In the genomic region with DNA sequence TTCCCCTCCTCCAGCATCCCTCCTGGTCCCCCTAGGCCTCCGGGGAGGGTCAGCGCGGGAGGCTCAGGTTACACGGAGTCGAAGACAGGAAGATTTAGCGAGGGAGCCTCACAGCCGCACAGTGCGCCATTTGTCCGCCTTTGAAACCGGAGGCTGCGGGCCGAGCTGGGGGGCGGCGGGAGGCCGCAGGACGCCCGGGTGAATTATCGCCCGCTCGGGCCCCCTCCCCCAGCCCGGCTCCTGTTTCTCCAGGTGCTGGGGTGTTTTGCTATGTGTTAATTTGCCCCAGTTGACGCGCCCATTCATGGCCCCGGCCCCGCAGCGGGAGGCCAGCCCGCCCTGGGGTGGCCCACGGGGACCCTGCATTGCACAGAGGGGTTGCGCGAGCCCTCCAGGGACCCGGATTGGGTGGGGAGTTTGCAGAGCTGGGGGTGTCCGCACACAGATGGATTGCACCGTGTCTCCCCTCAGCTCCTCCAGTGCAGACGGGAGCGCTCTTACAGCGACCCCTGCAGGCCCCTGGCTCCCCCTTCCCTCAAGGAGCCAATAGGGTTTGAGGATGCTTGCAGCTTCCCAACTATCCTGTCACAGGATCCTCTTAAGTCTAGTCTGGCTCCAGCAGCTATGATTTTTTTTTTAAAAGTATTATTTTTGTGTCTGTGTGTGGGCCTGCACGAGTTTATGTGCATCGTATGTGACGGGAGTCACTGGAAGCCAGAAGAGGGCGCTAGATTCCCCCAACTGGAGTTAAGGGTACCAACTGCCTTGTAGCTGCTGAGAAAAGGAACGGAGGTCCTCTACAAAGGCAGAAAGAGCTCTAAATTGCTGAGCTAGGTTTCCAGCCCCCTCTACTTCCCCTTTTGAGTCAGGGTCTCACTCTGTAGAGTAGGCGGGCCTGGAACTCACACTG, we compare ENCODE assay signal across 10 mouse cellular contexts. TPM values are rescaled to one million over a fixed set of nuclear protein-coding genes. Genes with fewer than 3 reads are reported as not detected.
A peak's percentile ranks its signal among the peaks of the same experiment; 100 is the strongest.
DNase-seq lines count a peak whose midpoint lies in the region; ATAC-seq lines count a peak whose summit lies in the region.
"Had no signal": no experiment of that assay in that cellular context is flagged by ENCODE, and none has a peak within 500 bp of the region (broad histone marks: within the 10 kb centered on the region; RNA-seq: fewer than 3 reads in every experiment).

No protein-coding gene starts in this region.

- peak overlapping the region; percentile 42; the same call in 1 of the 2 replicates for H3K27ac ChIP-seq in intestine, embryonic 15.5 days

- H3K4me1 ChIP-seq in intestine, embryonic 15.5 days (replicated peaks) = peaks cover 40% of the 10 kb centered on the region

- peak overlapping the region; percentile 38 for H3K4me3 ChIP-seq in intestine, embryonic 15.5 days (replicated peaks)
- H3K4me3 ChIP-seq: erythroblast, embryonic 14.5 days had no signal

- ATAC-seq in intestine, embryonic 15.5 days = peak; percentile 74
- 0 out of 2 replicates have a peak, but pooled peaks have one; percentile 24 for ATAC-seq in megakaryocyte progenitor cell, adult 5-6 weeks (replicated peaks; ENCODE audit: poor library complexity)

- 0 out of 2 replicates have a peak, but pooled peaks cover 3% of the 10 kb centered on the region for H3K9me3 ChIP-seq in intestine, embryonic 15.5 days

- H3K4me2 ChIP-seq in intestine, embryonic 15.5 days (replicated peaks) = peak overlapping the region; percentile 90

- 8% methylated on average over 42 of the region's 42 CpGs for WGBS in intestine, embryonic 15.5 days

- peak; percentile 10 for DNase-seq in adrenal gland, postnatal 25 days
- no peak for DNase-seq in adrenal gland, adult 2 months
- peak; percentile 19 for DNase-seq in urinary bladder, postnatal 25 days (ENCODE audit: low spot score)
- DNase-seq in urinary bladder, postnatal 36 days (ENCODE audit: low spot score in 2 of 2) = no peak
- peak; percentile 57 for DNase-seq in thymus, postnatal 14 days
- DNase-seq in cerebellum, adult 9-11 months = no peak

- peak overlapping the region; percentile 43 for H3K9ac ChIP-seq in intestine, embryonic 15.5 days

- H3K27me3 ChIP-seq in intestine, embryonic 15.5 days (replicated peaks) = no peaks in the 10 kb centered on the region

- no peaks in the 10 kb centered on the region for H3K36me3 ChIP-seq in intestine, embryonic 15.5 days

RNA-seq across cellular contexts. Expression of gene 1700122O11Rik, which starts 6.3 kb away (rescaled TPM):
- total RNA-seq in adrenal gland, postnatal 25 days (2021) = not detected in 2 replicates
- not detected for total RNA-seq in adrenal gland, adult 2 months (2021)
- not detected in 2 replicates for polyA plus RNA-seq in adrenal gland, adult 2 months (2012; rRNA removed)
- polyA plus RNA-seq in intestine, embryonic 15.5 days (2015; fragmentation: Nextera tagmentation; extraction: Ambion mirVana) = not detected in 2 replicates
- total RNA-seq in megakaryocyte progenitor cell, adult 5-6 weeks (2015) = not detected in 2 replicates
- total RNA-seq in megakaryocyte progenitor cell, adult 5-6 weeks (2017) = not detected in 2 replicates
- polyA plus RNA-seq: erythroblast, embryonic 14.5 days; spleen, adult 2 months had no signal

RNA-seq across cellular contexts. Expression of gene 1700067P10Rik, which starts 57.3 kb away (rescaled TPM):
- total RNA-seq in adrenal gland, postnatal 25 days (2021) = not detected in 2 replicates
- total RNA-seq in adrenal gland, adult 2 months (2021) = not detected
- not detected in 2 replicates for polyA plus RNA-seq in adrenal gland, adult 2 months (2012; rRNA removed)
- not detected in 2 replicates for polyA plus RNA-seq in intestine, embryonic 15.5 days (2015; fragmentation: Nextera tagmentation; extraction: Ambion mirVana)
- total RNA-seq in megakaryocyte progenitor cell, adult 5-6 weeks (2015) = not detected in 2 replicates
- not detected in 2 replicates for total RNA-seq in megakaryocyte progenitor cell, adult 5-6 weeks (2017)
- polyA plus RNA-seq: spleen, adult 2 months had no signal

Comparison
In these comparisons a context has a peak if more than half of its experiments do, and no peak if none do; other contexts are left out.
1. DNase-seq: peak in adrenal gland, postnatal 25 days (single experiment), urinary bladder, postnatal 25 days (single experiment) and thymus, postnatal 14 days (single experiment); none in adrenal gland, adult 2 months (single experiment), urinary bladder, postnatal 36 days (0 of 2) and cerebellum, adult 9-11 months (single experiment).